Mouse (Mus musculus): ENCODE measurements at regions not wholly inside any gene's neighbourhood (a gene's known extent, or its start where the extent isn't known, plus 50 kb on each side); places are given as distances from the start of the nearest gene placed in this dataset.
A peak's percentile ranks its signal among the peaks of the same experiment; 100 is the strongest.

DNA sequence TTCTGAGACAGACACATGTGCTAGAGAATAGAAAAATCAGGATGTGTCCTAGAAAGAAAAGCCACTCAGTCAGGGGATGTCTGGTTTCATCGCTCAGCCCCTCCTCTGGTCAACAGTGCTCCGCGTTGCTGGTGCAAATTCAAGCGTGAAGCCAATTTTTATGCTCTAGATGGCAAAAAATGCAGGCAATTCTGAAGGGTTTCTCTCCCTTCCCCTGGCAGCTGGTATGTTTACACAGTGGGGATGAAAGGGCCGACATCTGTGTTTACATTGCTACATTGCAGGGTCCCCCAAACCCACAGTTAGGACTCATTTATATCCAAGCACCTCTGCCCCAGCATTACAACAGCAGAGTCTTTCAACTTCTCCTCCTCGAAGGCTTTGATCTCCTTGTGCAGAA is 203.3 kb downstream of the Etaa1 start:
- no peaks in the 10 kb centered on the region for H3K36me3 ChIP-seq (ENCODE audit: insufficient read depth, low read length)
- H3K9me3 ChIP-seq (replicated peaks; ENCODE audit: low read length), result no peaks in the 10 kb centered on the region
- 10% methylated on average over 6 of the region's 6 CpGs for WGBS
- peak; percentile 27 for DNase-seq (ENCODE audit: low spot score)
- TF ChIP-seq CTCF (IDR thresholded peaks at IDR 0.05; ENCODE audit: low read depth), result no peak
- H3K4me3 ChIP-seq (replicated peaks; ENCODE audit: low read depth, low read length), result no peak overlapping the region
- no peak for ATAC-seq (replicated peaks; ENCODE audit: low FRiP score, low read depth)
- no peak overlapping the region for H3K9ac ChIP-seq (ENCODE audit: low read depth, low read length)
- no peak overlapping the region for H3K27ac ChIP-seq
- H3K27me3 ChIP-seq (ENCODE audit: insufficient read depth, low read length), result no peaks in the 10 kb centered on the region
- H3K4me1 ChIP-seq (replicated peaks; ENCODE audit: insufficient read depth, low read length), result no peaks in the 10 kb centered on the region
- no peak overlapping the region for H3K4me2 ChIP-seq (ENCODE audit: low read length)

- Histone ChIP-seq H3K4me1 (replicated peaks; ENCODE audit: insufficient read depth, low read length) (no peaks in the 10 kb centered on the region), H3K27ac (no peak overlapping the region), H3K27me3 (ENCODE audit: insufficient read depth, low read length) (no peaks in the 10 kb centered on the region), H3K9ac (ENCODE audit: low read depth, low read length) (no peak overlapping the region), H3K36me3 (ENCODE audit: insufficient read depth, low read length) (no peaks in the 10 kb centered on the region), H3K9me3 (replicated peaks; ENCODE audit: low read length) (no peaks in the 10 kb centered on the region), H3K4me2 (ENCODE audit: low read length) (no peak overlapping the region), H3K4me3 (replicated peaks; ENCODE audit: low read depth, low read length) (no peak overlapping the region)
- DNase-seq (ENCODE audit: low spot score) (no peak), ATAC-seq (replicated peaks; ENCODE audit: low FRiP score, low read depth) (no peak)
- no peak for TF ChIP-seq CTCF (IDR thresholded peaks at IDR 0.05; ENCODE audit: low read depth)
- WGBS, result 46% methylated on average over 2 of the region's 2 CpGs
Measured at GRCm38 (mm10) chr11:17759224-17759623, 194.5 kb downstream of the Etaa1 start.

- DNase-seq (ENCODE audit: low spot score) (no peak), ATAC-seq (replicated peaks; ENCODE audit: low FRiP score, low read depth) (no peak)
- Histone ChIP-seq H3K27me3 (ENCODE audit: insufficient read depth, low read length) (no peaks in the 10 kb centered on the region), H3K4me1 (replicated peaks; ENCODE audit: insufficient read depth, low read length) (no peaks in the 10 kb centered on the region), H3K4me3 (replicated peaks; ENCODE audit: low read depth, low read length) (no peak overlapping the region), H3K4me2 (ENCODE audit: low read length) (no peak overlapping the region), H3K9ac (ENCODE audit: low read depth, low read length) (no peak overlapping the region), H3K27ac (no peak overlapping the region), H3K9me3 (replicated peaks; ENCODE audit: low read length) (no peaks in the 10 kb centered on the region), H3K36me3 (ENCODE audit: insufficient read depth, low read length) (no peaks in the 10 kb centered on the region)
- WGBS, result 22% methylated on average over 1 of the region's 1 CpGs
- no peak for TF ChIP-seq CTCF (IDR thresholded peaks at IDR 0.05; ENCODE audit: low read depth)
Measured at GRCm38 (mm10) chr11:17763411-17763810, 190.3 kb downstream of the Etaa1 start.

GRCm38 (mm10) chr11:17764146-17764545 is 189.5 kb downstream of the Etaa1 start:
- ATAC-seq (replicated peaks; ENCODE audit: low FRiP score, low read depth) (no peak), DNase-seq (ENCODE audit: low spot score) (no peak)
- no peak overlapping the region for H3K9ac ChIP-seq (ENCODE audit: low read depth, low read length)
- H3K27ac ChIP-seq, result no peak overlapping the region
- H3K27me3 ChIP-seq (ENCODE audit: insufficient read depth, low read length), result no peaks in the 10 kb centered on the region
- H3K36me3 ChIP-seq (ENCODE audit: insufficient read depth, low read length), result no peaks in the 10 kb centered on the region
- no peak for TF ChIP-seq CTCF (IDR thresholded peaks at IDR 0.05; ENCODE audit: low read depth)
- H3K9me3 ChIP-seq (replicated peaks; ENCODE audit: low read length), result no peaks in the 10 kb centered on the region
- H3K4me3 ChIP-seq (replicated peaks; ENCODE audit: low read depth, low read length), result no peak overlapping the region
- no peaks in the 10 kb centered on the region for H3K4me1 ChIP-seq (replicated peaks; ENCODE audit: insufficient read depth, low read length)
- H3K4me2 ChIP-seq (ENCODE audit: low read length), result no peak overlapping the region

GRCm38 (mm10) chr11:17768345-17768759 is 185.3 kb downstream of the Etaa1 start:
- H3K36me3 ChIP-seq (ENCODE audit: insufficient read depth, low read length), result no peaks in the 10 kb centered on the region
- no peaks in the 10 kb centered on the region for H3K9me3 ChIP-seq (replicated peaks; ENCODE audit: low read length)
- no peaks in the 10 kb centered on the region for H3K27me3 ChIP-seq (ENCODE audit: insufficient read depth, low read length)
- H3K9ac ChIP-seq (ENCODE audit: low read depth, low read length), result no peak overlapping the region
- H3K27ac ChIP-seq, result no peak overlapping the region
- no peak for TF ChIP-seq CTCF (IDR thresholded peaks at IDR 0.05; ENCODE audit: low read depth)
- no peaks in the 10 kb centered on the region for H3K4me1 ChIP-seq (replicated peaks; ENCODE audit: insufficient read depth, low read length)
- H3K4me2 ChIP-seq (ENCODE audit: low read length), result no peak overlapping the region
- H3K4me3 ChIP-seq (replicated peaks; ENCODE audit: low read depth, low read length), result no peak overlapping the region
- peak; percentile 35 for DNase-seq (ENCODE audit: low spot score)
- ATAC-seq (replicated peaks; ENCODE audit: low FRiP score, low read depth), result no peak; the same call in 1 of the 2 replicates

DNA sequence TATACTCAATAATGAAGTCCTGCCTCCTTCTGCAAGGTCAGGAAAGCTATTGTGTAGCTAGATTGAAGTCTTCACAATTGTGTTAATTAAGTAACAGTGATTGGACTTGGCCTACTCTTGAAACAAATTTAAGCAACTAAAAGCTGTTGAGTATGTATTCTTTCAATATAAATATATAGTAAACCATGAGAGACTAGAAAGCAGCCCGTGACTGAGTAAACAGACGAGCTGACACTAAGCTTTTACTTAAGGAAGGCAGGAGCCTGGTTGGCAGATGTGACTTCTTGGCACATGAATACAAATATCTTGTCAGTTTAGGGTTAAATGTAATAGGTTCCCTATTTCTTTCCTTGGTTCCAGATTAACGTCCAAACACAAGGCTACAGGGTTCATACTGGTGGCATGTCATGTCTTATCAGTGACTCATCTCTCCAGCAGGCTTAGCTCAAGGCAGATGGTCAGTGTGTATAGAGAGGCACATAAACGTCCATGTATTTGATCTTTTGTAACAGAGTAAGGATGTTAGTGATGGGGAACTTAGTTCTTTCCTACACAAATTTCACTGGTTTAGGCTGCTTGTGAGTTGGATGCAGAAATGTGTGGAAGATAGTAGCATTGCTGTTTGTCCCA is 184.7 kb downstream of the Etaa1 start:
- Histone ChIP-seq H3K27ac (no peak overlapping the region), H3K27me3 (ENCODE audit: insufficient read depth, low read length) (no peaks in the 10 kb centered on the region), H3K4me2 (ENCODE audit: low read length) (no peak overlapping the region), H3K36me3 (ENCODE audit: insufficient read depth, low read length) (no peaks in the 10 kb centered on the region), H3K4me1 (replicated peaks; ENCODE audit: insufficient read depth, low read length) (no peaks in the 10 kb centered on the region), H3K9me3 (replicated peaks; ENCODE audit: low read length) (no peaks in the 10 kb centered on the region), H3K9ac (ENCODE audit: low read depth, low read length) (no peak overlapping the region), H3K4me3 (replicated peaks; ENCODE audit: low read depth, low read length) (no peak overlapping the region)
- DNase-seq (ENCODE audit: low spot score) (peak; percentile 7), ATAC-seq (replicated peaks; ENCODE audit: low FRiP score, low read depth) (no peak)
- WGBS, result 32% methylated on average over 4 of the region's 4 CpGs
- no peak for TF ChIP-seq CTCF (IDR thresholded peaks at IDR 0.05; ENCODE audit: low read depth)

- DNase-seq (ENCODE audit: low spot score), result no peak
- H3K27me3 ChIP-seq (ENCODE audit: insufficient read depth, low read length), result no peaks in the 10 kb centered on the region
- no peak for ATAC-seq (replicated peaks; ENCODE audit: low FRiP score, low read depth)
- H3K4me1 ChIP-seq (replicated peaks; ENCODE audit: insufficient read depth, low read length), result no peaks in the 10 kb centered on the region
- H3K27ac ChIP-seq, result no peak overlapping the region
- H3K9ac ChIP-seq (ENCODE audit: low read depth, low read length), result no peak overlapping the region
- no peak for TF ChIP-seq CTCF (IDR thresholded peaks at IDR 0.05; ENCODE audit: low read depth)
- H3K9me3 ChIP-seq (replicated peaks; ENCODE audit: low read length), result no peaks in the 10 kb centered on the region
- H3K36me3 ChIP-seq (ENCODE audit: insufficient read depth, low read length), result no peaks in the 10 kb centered on the region
- no peak overlapping the region for H3K4me3 ChIP-seq (replicated peaks; ENCODE audit: low read depth, low read length)
- no peak overlapping the region for H3K4me2 ChIP-seq (ENCODE audit: low read length)
Measured at GRCm38 (mm10) chr11:17797632-17798031, 156.0 kb downstream of the Etaa1 start.

Measured in kidney, postnatal 0 days (tissue).